Mouse (Mus musculus): ENCODE data around the gene Hpse2.
"Not testable (repeated sequence)": the region's sequence is repeated elsewhere in the genome, so short reads cannot be mapped to it uniquely, and the experiment has no call there.

Hpse2 gene

GRCm38 (mm10) chr19:43388017-43388904 is at the start of gene Hpse2:
Gene Hpse2 (minus strand): TSS chr19:43388355.
- DNase-seq (ENCODE audit: low spot score): no peak

- DNase-seq (ENCODE audit: low spot score): no peak
Measured at GRCm38 (mm10) chr19:43427446-43428224, 39.5 kb upstream of the Hpse2 start.

- DNase-seq (ENCODE audit: low spot score): no peak
Measured at GRCm38 (mm10) chr19:43424082-43424481, 35.9 kb upstream of the Hpse2 start.

- no peak for DNase-seq (ENCODE audit: low spot score)
Measured at GRCm38 (mm10) chr19:43420506-43420905, 32.4 kb upstream of the Hpse2 start.

- no peak for DNase-seq (ENCODE audit: low spot score)
Measured at GRCm38 (mm10) chr19:43415565-43415964, 27.4 kb upstream of the Hpse2 start.

GRCm38 (mm10) chr19:43407181-43407580 is 19.0 kb upstream of the Hpse2 start:
- no peak for DNase-seq (ENCODE audit: low spot score)

- no peak for DNase-seq (ENCODE audit: low spot score)
Measured at GRCm38 (mm10) chr19:43396327-43396726, 8.2 kb upstream of the Hpse2 start.

GRCm38 (mm10) chr19:43387071-43387770 is 934 bp downstream of the Hpse2 start:
- DNase-seq (ENCODE audit: low spot score): no peak

- DNase-seq (ENCODE audit: low spot score): no peak
Measured at GRCm38 (mm10) chr19:43386041-43386952, 1.9 kb downstream of the Hpse2 start.

GRCm38 (mm10) chr19:43385451-43385850 is 2.7 kb downstream of the Hpse2 start:
- no peak for DNase-seq (ENCODE audit: low spot score)

- no peak for DNase-seq (ENCODE audit: low spot score)
Measured at GRCm38 (mm10) chr19:43384978-43385431, 3.1 kb downstream of the Hpse2 start.

GRCm38 (mm10) chr19:43384346-43384977 is 3.7 kb downstream of the Hpse2 start:
- DNase-seq (ENCODE audit: low spot score): no peak

GRCm38 (mm10) chr19:43358830-43359229 is 29.3 kb downstream of the Hpse2 start:
- no peak for DNase-seq (ENCODE audit: low spot score)

- no peak for DNase-seq (ENCODE audit: low spot score)
Measured at GRCm38 (mm10) chr19:43311125-43311524, 77.0 kb downstream of the Hpse2 start.

- no peak for DNase-seq (ENCODE audit: low spot score)
Measured at GRCm38 (mm10) chr19:43306756-43307155, 81.4 kb downstream of the Hpse2 start.

- not testable (repeated sequence) for DNase-seq (ENCODE audit: low spot score)
Measured at GRCm38 (mm10) chr19:43281336-43281735, 106.8 kb downstream of the Hpse2 start.

- DNase-seq (ENCODE audit: low spot score): no peak
Measured at GRCm38 (mm10) chr19:43243993-43244392, 144.2 kb downstream of the Hpse2 start.

GRCm38 (mm10) chr19:43231711-43232110 is 156.4 kb downstream of the Hpse2 start:
- DNase-seq (ENCODE audit: low spot score): no peak

GRCm38 (mm10) chr19:43193562-43193961 is 194.6 kb downstream of the Hpse2 start:
- no peak for DNase-seq (ENCODE audit: low spot score)

GRCm38 (mm10) chr19:43175437-43175965 is 212.7 kb downstream of the Hpse2 start:
- DNase-seq (ENCODE audit: low spot score): no peak

All from spleen, adult 12 weeks (tissue).